Mouse (Mus musculus): ENCODE data around the gene Peak1.
"Not testable (repeated sequence)": the region's sequence is repeated elsewhere in the genome, so short reads cannot be mapped to it uniquely, and the experiment has no call there.

DNA sequence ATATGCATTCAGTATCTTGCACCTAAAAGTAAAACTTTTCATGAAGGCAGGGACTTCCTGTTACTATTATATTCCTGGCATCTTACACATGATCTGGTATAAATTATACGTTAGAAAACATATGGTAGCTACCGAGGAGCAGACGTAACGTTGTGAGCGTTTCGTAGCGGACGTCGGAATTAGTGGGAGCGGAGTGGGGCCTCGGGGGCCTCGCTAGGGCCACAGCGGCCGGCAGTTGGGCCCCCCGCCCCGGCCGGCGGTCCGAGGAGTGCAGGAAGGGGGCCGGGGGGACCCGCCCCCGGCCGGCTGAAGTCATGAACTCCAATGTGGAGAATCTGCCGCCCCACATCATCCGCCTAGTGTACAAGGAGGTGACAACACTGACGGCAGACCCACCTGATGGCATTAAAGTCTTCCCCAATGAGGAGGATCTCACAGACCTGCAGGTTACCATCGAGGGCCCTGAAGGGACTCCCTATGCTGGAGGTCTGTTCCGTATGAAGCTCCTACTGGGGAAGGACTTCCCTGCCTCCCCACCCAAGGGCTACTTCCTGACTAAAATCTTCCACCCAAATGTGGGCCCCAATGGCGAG lies 19.5 kb upstream of the Peak1 start:
- not testable (repeated sequence) for TF ChIP-seq TAL1, GATA1 (IDR thresholded peaks at IDR 0.05; ENCODE audit: low read length)

Data from erythroblast, embryonic 14.5 days (primary cell).